Mouse (Mus musculus) ES-Bruce4 (cell line): Measurements from ENCODE around the gene Epyc.

Source experiments
- CTCF ChIP-seq: IDR thresholded peaks from one replicate; pipeline ENCODE4 v1.8.1; 2011; ENCODE audit warnings: low read depth, low read length
- EP300 ChIP-seq: IDR thresholded peaks from 2 replicates; pipeline ENCODE4 v1.6.1; 2011; ENCODE audit warnings: low read depth, low read length; ENCODE audit not compliant: insufficient read depth
- POLR2A ChIP-seq: IDR thresholded peaks from one replicate; pipeline ENCODE4 v1.8.1; 2011; ENCODE audit warnings: low read length; ENCODE audit not compliant: insufficient read depth

GRCm38 (mm10) chr10:97722709-97723108, 78.8 kb downstream of the Epyc start:
- TF ChIP-seq CTCF (no peak), POLR2A (no peak), EP300 (no peak)
